Mouse (Mus musculus): ENCODE results near the gene Fgf4. TPM values are rescaled to one million over a fixed set of nuclear protein-coding genes. Genes with fewer than 3 reads are reported as not detected.

The Fgf4 gene
- total and polyA plus RNA-seq, 3 experiments: not detected

DNA sequence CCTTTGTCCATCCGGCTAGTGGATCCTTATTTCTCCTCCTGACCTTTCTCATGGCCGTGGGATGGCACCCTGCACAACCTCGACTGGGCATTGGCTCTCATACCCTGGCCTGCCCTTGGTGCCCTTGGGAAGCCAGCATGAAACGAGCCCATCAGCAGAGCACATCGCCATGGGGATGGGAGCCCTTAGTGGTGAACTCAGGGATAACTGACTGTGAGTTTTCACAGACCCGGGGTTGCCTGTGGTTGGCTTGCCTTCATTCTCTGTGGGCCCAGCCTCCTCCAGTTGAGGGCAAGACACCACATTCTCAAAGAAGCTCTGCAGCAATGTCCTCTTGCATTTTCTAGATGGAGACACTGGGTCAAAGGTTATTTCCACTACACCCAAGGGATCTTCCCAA, 45.2 kb downstream of the Fgf4 start:
- TF ChIP-seq PAX5 (IDR thresholded peaks at IDR 0.05; ENCODE audit: low read length): no peak
- TF ChIP-seq TCF12 (IDR thresholded peaks at IDR 0.05; ENCODE audit: low read depth, low read length): no peak
- TF ChIP-seq MXI1 (IDR thresholded peaks at IDR 0.05; ENCODE audit: low read depth, low read length): no peak
- no peak for TF ChIP-seq POLR2AphosphoS2 (IDR thresholded peaks at IDR 0.05; ENCODE audit: low read depth, low read length)
- TF ChIP-seq IRF4 (IDR thresholded peaks at IDR 0.05; ENCODE audit: low read depth, low read length): no peak
- TF ChIP-seq ZNF384 (IDR thresholded peaks at IDR 0.05; ENCODE audit: low read depth, low read length): no peak
- TF ChIP-seq USF1 (IDR thresholded peaks at IDR 0.05; ENCODE audit: low read depth, low read length): no peak
- TF ChIP-seq USF2 (conservative IDR thresholded peaks at IDR 0.05; ENCODE audit: low read depth, low read length): no peak
- no peak for TF ChIP-seq RAD21 (IDR thresholded peaks at IDR 0.05; ENCODE audit: low read depth, low read length)
- TF ChIP-seq KAT2A (IDR thresholded peaks at IDR 0.05; ENCODE audit: insufficient replicate concordance, low read length): no peak
- TF ChIP-seq NELFE (IDR thresholded peaks at IDR 0.05; ENCODE audit: low read depth, low read length): no peak
- no peak for TF ChIP-seq ZKSCAN1 (IDR thresholded peaks at IDR 0.05; ENCODE audit: borderline replicate concordance, low read depth, low read length)
- TF ChIP-seq MAX (IDR thresholded peaks at IDR 0.05; ENCODE audit: low read length): no peak
- TF ChIP-seq CHD1 (IDR thresholded peaks at IDR 0.05; ENCODE audit: low read depth, low read length): no peak
- TF ChIP-seq ZC3H11A (IDR thresholded peaks at IDR 0.05; ENCODE audit: low read depth, low read length): no peak
- TF ChIP-seq RCOR1 (conservative IDR thresholded peaks at IDR 0.05; ENCODE audit: low read depth, low read length): no peak
- TF ChIP-seq CHD2 (IDR thresholded peaks at IDR 0.05; ENCODE audit: low read length): no peak
- TF ChIP-seq EP300 (IDR thresholded peaks at IDR 0.05; ENCODE audit: low read length): no peak
- no peak for TF ChIP-seq TBP (conservative IDR thresholded peaks at IDR 0.05; ENCODE audit: low read depth, low read length)
- no peak for TF ChIP-seq BHLHE40 (IDR thresholded peaks at IDR 0.05; ENCODE audit: low read depth, low read length)
- dilution Hi-C loops (cut with MboI; ENCODE audit: extremely low pct_ligation_motif_present, extremely low pct_unique_long_range_greater_than_20kb, low sequenced_read_pairs): no loop called here
- no peak for DNase-seq (ENCODE audit: extremely low read depth)
- no peaks in the 10 kb centered on the region for H3K36me3 ChIP-seq (replicated peaks in 1 of 2; ENCODE audit: control insufficient read depth in 1 of 2, insufficient read depth in 1 of 2, low read length in 1 of 2)
- in situ Hi-C loops (cut with MboI; ENCODE audit: low pct_ligation_motif_present, low pct_unique_long_range_greater_than_20kb, low sequenced_read_pairs): loop anchor here (10.0 kb wide), 2 partner anchors 48 to 308 kb away; partner anchors contain the start of genes Fadd and Fgf4
- peaks cover 6% of the 10 kb centered on the region for H3K9me3 ChIP-seq (replicated peaks; ENCODE audit: low read length)
- H3K4me2 ChIP-seq (ENCODE audit: insufficient read depth, low read depth, poor library complexity, severe bottlenecking): no peak overlapping the region
- no peak overlapping the region for H3K4me3 ChIP-seq (replicated peaks in 1 of 3; ENCODE audit: low read depth in 2 of 3, low read length in 2 of 3, poor library complexity in 1 of 3)
- H3K79me2 ChIP-seq (replicated peaks; ENCODE audit: control insufficient read depth, extremely low read depth, insufficient read depth, poor library complexity, severe bottlenecking): no peaks in the 10 kb centered on the region
- H3K27me3 ChIP-seq (replicated peaks): peaks cover 83% of the 10 kb centered on the region
- H3K27ac ChIP-seq (ENCODE audit: insufficient read depth, low read depth): no peak overlapping the region
- no peak overlapping the region for H3K9ac ChIP-seq (ENCODE audit: insufficient read depth, low read depth)
- 0 out of 4 replicates have a peak, but pooled peaks cover 2 to 5% of the 10 kb centered on the region in 2 experiments for H3K4me1 ChIP-seq (ENCODE audit: control insufficient read depth in 1 of 2, insufficient read depth in 2 of 2)

DNA sequence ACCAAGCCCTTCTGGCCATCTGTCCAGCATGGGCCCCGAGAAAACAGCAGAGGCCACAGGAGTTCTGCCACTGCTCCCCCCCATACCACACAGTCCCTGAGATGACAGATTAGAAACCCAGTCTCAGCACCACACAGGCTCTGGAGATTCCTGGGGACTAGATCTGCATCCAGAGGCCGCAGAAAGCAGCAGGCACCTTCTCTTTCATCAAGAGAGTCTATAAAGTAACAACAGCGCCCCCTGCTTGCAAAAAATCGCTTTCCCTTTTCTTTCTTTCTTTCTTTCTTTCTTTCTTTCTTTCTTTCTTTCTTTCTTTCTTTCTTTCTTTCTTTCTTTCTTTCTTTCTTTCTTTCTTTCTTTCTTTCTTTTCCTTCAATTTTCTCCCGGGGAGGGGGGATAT, 47.0 kb downstream of the Fgf4 start:
- no peak overlapping the region for H3K27ac ChIP-seq (ENCODE audit: insufficient read depth, low read depth)
- TF ChIP-seq CTCF (conservative IDR thresholded peaks at IDR 0.05 in 1 of 2, IDR thresholded peaks at IDR 0.05 in 1 of 2; ENCODE audit: low read depth in 2 of 2, low read length in 2 of 2): peak; percentile 9 to 59; a peak in 2 of 4 replicates
- TF ChIP-seq RAD21 (IDR thresholded peaks at IDR 0.05; ENCODE audit: low read depth, low read length): peak; percentile 33
- no peak for TF ChIP-seq MAX (IDR thresholded peaks at IDR 0.05; ENCODE audit: low read length)
- 0 out of 4 replicates have a peak, but pooled peaks cover 2 to 5% of the 10 kb centered on the region in 2 experiments for H3K4me1 ChIP-seq (ENCODE audit: control insufficient read depth in 1 of 2, insufficient read depth in 2 of 2)
- no peaks in the 10 kb centered on the region for H3K9me3 ChIP-seq (replicated peaks; ENCODE audit: low read length)
- H3K36me3 ChIP-seq (replicated peaks in 1 of 2; ENCODE audit: control insufficient read depth in 1 of 2, insufficient read depth in 1 of 2, low read length in 1 of 2): no peaks in the 10 kb centered on the region
- peak overlapping the region; percentile 49 for H3K4me2 ChIP-seq (ENCODE audit: insufficient read depth, low read depth, poor library complexity, severe bottlenecking)
- H3K79me2 ChIP-seq (replicated peaks; ENCODE audit: control insufficient read depth, extremely low read depth, insufficient read depth, poor library complexity, severe bottlenecking): no peaks in the 10 kb centered on the region
- no peak for DNase-seq (ENCODE audit: extremely low read depth)
- dilution Hi-C loops (cut with MboI; ENCODE audit: extremely low pct_ligation_motif_present, extremely low pct_unique_long_range_greater_than_20kb, low sequenced_read_pairs): no loop called here
- in situ Hi-C loops (cut with MboI; ENCODE audit: low pct_ligation_motif_present, low pct_unique_long_range_greater_than_20kb, low sequenced_read_pairs): loop anchor here (10.0 kb wide), 2 partner anchors 49 to 309 kb away; partner anchors contain the start of genes Fadd and Fgf4
- peaks cover 86% of the 10 kb centered on the region for H3K27me3 ChIP-seq (replicated peaks)
- H3K9ac ChIP-seq (ENCODE audit: insufficient read depth, low read depth): no peak overlapping the region
- H3K4me3 ChIP-seq (replicated peaks in 1 of 3; ENCODE audit: low read depth in 2 of 3, low read length in 2 of 3, poor library complexity in 1 of 3): no peak overlapping the region
